Mouse (Mus musculus): Measurements from ENCODE around the gene Spata6.

DNA sequence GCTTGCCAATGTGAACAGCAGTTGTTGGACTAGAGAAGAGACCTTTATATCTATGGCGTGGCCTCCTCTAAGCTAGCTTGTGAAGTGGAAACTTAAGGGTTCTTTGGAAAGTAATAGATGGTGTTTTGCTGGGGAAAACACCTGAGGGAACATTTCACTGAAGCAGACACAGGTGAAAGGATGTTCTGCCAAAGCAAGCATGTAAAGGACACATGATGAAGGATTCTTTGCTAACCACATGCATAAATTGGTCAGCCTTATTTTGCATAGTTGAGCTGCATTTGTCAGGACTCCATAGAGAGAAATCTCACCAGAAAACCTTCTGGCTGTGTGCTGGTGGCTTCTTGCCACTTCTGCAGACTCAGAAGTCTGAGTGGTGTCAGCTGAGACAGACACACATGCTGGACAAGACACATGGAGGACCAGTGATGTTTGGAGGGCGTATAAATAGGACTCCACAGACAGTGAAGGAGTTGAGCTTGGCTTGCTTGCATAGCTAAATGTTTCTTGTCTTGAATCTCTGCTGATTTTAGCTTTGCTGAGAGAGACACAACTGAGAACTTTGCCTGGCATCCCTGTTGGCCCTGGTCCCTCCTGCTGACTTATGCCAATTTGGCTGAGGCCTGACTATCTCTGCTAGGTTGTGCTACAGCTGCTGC lies 148.1 kb downstream of the Spata6 start:
- no peak for TF ChIP-seq CTCF (IDR thresholded peaks at IDR 0.05; ENCODE audit: control insufficient read depth, insufficient read depth, insufficient read length)
- TF ChIP-seq MAX (IDR thresholded peaks at IDR 0.05), result no peak
- TF ChIP-seq USF1 (IDR thresholded peaks at IDR 0.05; ENCODE audit: low read depth), result no peak
- TF ChIP-seq CEBPB (IDR thresholded peaks at IDR 0.05; ENCODE audit: low read depth), result no peak
